Mouse (Mus musculus) MEL (cell line): Measurements from ENCODE around the gene Clmp. TPM values are rescaled to one million over a fixed set of nuclear protein-coding genes. Genes with fewer than 3 reads are reported as not detected.

Experiments used
- DNase-seq: peaks from one replicate; pipeline ENCODE4 v3.0.0; 2011; ENCODE audit warnings: low read depth, low spot score
- H3K27ac ChIP-seq: 2 replicates; pipeline ENCODE4 v1.5.1; 2012; ENCODE audit warnings: low read depth, mild to moderate bottlenecking, control low read depth, low read length, moderate library complexity; ENCODE audit not compliant: control insufficient read depth
- H3K27me3 ChIP-seq, 2 experiments: fragments of 150-350 bp in 1 of 2; sonication (generic) in 1 of 2; 2 replicates each; pipeline ENCODE4 v1.6.1; 2012; ENCODE audit warnings: low read length in 2 of 2, mild to moderate bottlenecking in 2 of 2, improper control_type of control experiment in 1 of 2, moderate library complexity in 1 of 2; ENCODE audit not compliant: insufficient read depth in 2 of 2, control insufficient read depth in 1 of 2
- H3K36me3 ChIP-seq, 2 experiments: 2 replicates each; pipeline ENCODE4 v1.6.1; 2012 to 2014; ENCODE audit warnings: low read length in 2 of 2, improper control_type of control experiment in 1 of 2, inconsistent platforms in 1 of 2, mild to moderate bottlenecking in 1 of 2; ENCODE audit not compliant: insufficient read depth in 2 of 2, control insufficient read depth in 1 of 2
- H3K4me1 ChIP-seq, 2 experiments: fragments of 150-350 bp in 1 of 2; sonication (generic) in 1 of 2; 2 replicates each; pipeline ENCODE4 v1.6.1; 2012; ENCODE audit warnings: low read length in 2 of 2, improper control_type of control experiment in 1 of 2, mild to moderate bottlenecking in 1 of 2; ENCODE audit not compliant: insufficient read depth in 2 of 2, control insufficient read depth in 1 of 2
- H3K4me3 ChIP-seq, 2 experiments: fragments of 150-350 bp in 1 of 2; sonication (generic) in 1 of 2; 2 replicates each; pipeline ENCODE4 v1.5.1; 2012; ENCODE audit warnings: low read depth in 2 of 2, low read length in 2 of 2, mild to moderate bottlenecking in 2 of 2, moderate library complexity in 2 of 2, control low read depth in 1 of 2, improper control_type of control experiment in 1 of 2; ENCODE audit not compliant: control insufficient read depth in 1 of 2, insufficient read depth in 1 of 2
- H3K79me2 ChIP-seq: 2 replicates; pipeline ENCODE4 v1.6.1; 2012; ENCODE audit warnings: mild to moderate bottlenecking, low read length, moderate library complexity; ENCODE audit not compliant: control insufficient read depth, poor library complexity, insufficient read depth
- H3K9ac ChIP-seq: 2 replicates; pipeline ENCODE4 v1.6.1; 2012; ENCODE audit warnings: low read depth, mild to moderate bottlenecking, control low read depth, low read length, moderate library complexity; ENCODE audit not compliant: control insufficient read depth, poor library complexity, severe bottlenecking
- H3K9me3 ChIP-seq: fragments of 150-350 bp; sonication (generic); replicated peaks from 2 replicates; pipeline ENCODE4 v1.6.1; 2012; ENCODE audit warnings: mild to moderate bottlenecking, low read length, improper control_type of control experiment, moderate library complexity; ENCODE audit not compliant: insufficient read depth
- BHLHE40 ChIP-seq: IDR thresholded peaks from 2 replicates; pipeline ENCODE4 v1.6.1; 2012; ENCODE audit warnings: low read depth, mild to moderate bottlenecking, inconsistent platforms, low read length, improper control_type of control experiment, borderline replicate concordance
- CHD1 ChIP-seq: IDR thresholded peaks from 2 replicates; pipeline ENCODE4 v1.6.1; 2012; ENCODE audit warnings: low read depth, mild to moderate bottlenecking, inconsistent platforms, low read length, improper control_type of control experiment
- CHD2 ChIP-seq: IDR thresholded peaks from 2 replicates; pipeline ENCODE4 v1.6.1; 2011; ENCODE audit warnings: low read length, improper control_type of control experiment
- CTCF ChIP-seq, 3 experiments: IDR thresholded peaks in 2 of 3; conservative IDR thresholded peaks in 1 of 3; 2 replicates each; pipeline ENCODE4 v1.5.1; 2011 to 2012; ENCODE audit warnings: low read length in 3 of 3, low read depth in 2 of 3, mild to moderate bottlenecking in 2 of 3, improper control_type of control experiment in 1 of 3, inconsistent platforms in 1 of 3, mixed read lengths in 1 of 3, moderate library complexity in 1 of 3; ENCODE audit not compliant: control insufficient read depth in 1 of 3, insufficient read depth in 1 of 3, poor library complexity in 1 of 3, severe bottlenecking in 1 of 3
- E2F4 ChIP-seq: IDR thresholded peaks from 2 replicates; pipeline ENCODE4 v1.6.1; 2011; ENCODE audit warnings: low read depth, low read length, improper control_type of control experiment, borderline replicate concordance
- GABPA ChIP-seq: IDR thresholded peaks from 2 replicates; pipeline ENCODE4 v1.6.1; 2012; ENCODE audit warnings: low read depth, mild to moderate bottlenecking, inconsistent platforms, low read length, improper control_type of control experiment, moderate library complexity
- GATA1 ChIP-seq: IDR thresholded peaks from 2 replicates; pipeline ENCODE4 v1.6.1; 2011; ENCODE audit warnings: low read depth, low read length, improper control_type of control experiment
- HCFC1 ChIP-seq: IDR thresholded peaks from 2 replicates; pipeline ENCODE4 v1.6.1; 2012; ENCODE audit warnings: low read depth, mild to moderate bottlenecking, inconsistent platforms, low read length, improper control_type of control experiment, moderate library complexity
- JUND ChIP-seq: IDR thresholded peaks from 2 replicates; pipeline ENCODE4 v1.6.1; 2011; ENCODE audit warnings: low read depth, mild to moderate bottlenecking, improper control_type of control experiment, low read length
- KAT2A ChIP-seq: conservative IDR thresholded peaks from 2 replicates; pipeline ENCODE4 v1.6.1; 2012; ENCODE audit warnings: low read depth, low read length, improper control_type of control experiment, inconsistent platforms
- MAFK ChIP-seq: IDR thresholded peaks from 2 replicates; pipeline ENCODE4 v1.6.1; 2011; ENCODE audit warnings: low read depth, mild to moderate bottlenecking, low read length, improper control_type of control experiment, borderline replicate concordance
- MAX ChIP-seq: IDR thresholded peaks from 2 replicates; pipeline ENCODE4 v1.6.1; 2011; ENCODE audit warnings: low read length, improper control_type of control experiment
- MAZ ChIP-seq: IDR thresholded peaks from 2 replicates; pipeline ENCODE4 v1.6.1; 2012; ENCODE audit warnings: low read depth, mild to moderate bottlenecking, inconsistent platforms, low read length, improper control_type of control experiment
- MXI1 ChIP-seq: IDR thresholded peaks from 2 replicates; pipeline ENCODE4 v1.6.1; 2011; ENCODE audit warnings: mild to moderate bottlenecking, low read depth, low read length, improper control_type of control experiment
- MYB ChIP-seq: IDR thresholded peaks from 2 replicates; pipeline ENCODE4 v1.6.1; 2011; ENCODE audit warnings: mild to moderate bottlenecking, low read depth, low read length, improper control_type of control experiment
- MYC ChIP-seq: IDR thresholded peaks from 2 replicates; pipeline ENCODE4 v1.6.1; 2011; ENCODE audit warnings: low read depth, mild to moderate bottlenecking, low read length, improper control_type of control experiment, moderate library complexity
- NELFE ChIP-seq: IDR thresholded peaks from 2 replicates; pipeline ENCODE4 v1.6.1; 2011; ENCODE audit warnings: low read depth, low read length, improper control_type of control experiment
- NRF1 ChIP-seq: IDR thresholded peaks from 2 replicates; pipeline ENCODE4 v1.6.1; 2014; ENCODE audit warnings: low read depth, mild to moderate bottlenecking, inconsistent platforms, low read length, improper control_type of control experiment, moderate library complexity; ENCODE audit not compliant: poor library complexity, insufficient read depth, severe bottlenecking
- POLR2A ChIP-seq, 2 experiments: IDR thresholded peaks; 2 replicates each; pipeline ENCODE4 v1.6.1; 2011 to 2012; ENCODE audit warnings: low read length in 2 of 2, mild to moderate bottlenecking in 2 of 2, control low read depth in 1 of 2, improper control_type of control experiment in 1 of 2, low read depth in 1 of 2, moderate library complexity in 1 of 2; ENCODE audit not compliant: control insufficient read depth in 1 of 2, insufficient read depth in 1 of 2, poor library complexity in 1 of 2
- POLR2AphosphoS2 ChIP-seq: IDR thresholded peaks from 2 replicates; pipeline ENCODE4 v1.6.1; 2011; ENCODE audit warnings: low read length, improper control_type of control experiment
- RAD21 ChIP-seq: IDR thresholded peaks from 2 replicates; pipeline ENCODE4 v1.6.1; 2011; ENCODE audit warnings: mild to moderate bottlenecking, low read depth, low read length, improper control_type of control experiment
- RCOR1 ChIP-seq: IDR thresholded peaks from 2 replicates; pipeline ENCODE4 v1.6.1; 2012; ENCODE audit warnings: low read depth, mild to moderate bottlenecking, inconsistent platforms, low read length, improper control_type of control experiment
- TAL1 ChIP-seq: IDR thresholded peaks from 2 replicates; pipeline ENCODE4 v1.6.1; 2012; ENCODE audit warnings: mild to moderate bottlenecking, inconsistent platforms, low read length, moderate library complexity, mixed read lengths
- TBP ChIP-seq: IDR thresholded peaks from 2 replicates; pipeline ENCODE4 v1.8.0; 2011; ENCODE audit warnings: low read depth, low read length, improper control_type of control experiment
- TCF12 ChIP-seq: IDR thresholded peaks from 2 replicates; pipeline ENCODE4 v1.6.1; 2014; ENCODE audit warnings: low read depth, mild to moderate bottlenecking, inconsistent platforms, low read length, improper control_type of control experiment, moderate library complexity
- UBTF ChIP-seq: IDR thresholded peaks from 2 replicates; pipeline ENCODE4 v1.6.1; 2012; ENCODE audit warnings: low read depth, mild to moderate bottlenecking, inconsistent platforms, low read length, improper control_type of control experiment, moderate library complexity, borderline replicate concordance; ENCODE audit not compliant: insufficient read depth
- USF1 ChIP-seq: IDR thresholded peaks from 2 replicates; pipeline ENCODE4 v1.6.1; 2014; ENCODE audit warnings: low read depth, mild to moderate bottlenecking, inconsistent platforms, low read length, improper control_type of control experiment, moderate library complexity
- USF2 ChIP-seq, 2 experiments: IDR thresholded peaks; 2 replicates each; pipeline ENCODE4 v1.6.1; 2011 to 2012; ENCODE audit warnings: improper control_type of control experiment in 2 of 2, low read length in 2 of 2, borderline replicate concordance in 1 of 2, inconsistent platforms in 1 of 2, low read depth in 1 of 2, mild to moderate bottlenecking in 1 of 2; ENCODE audit not compliant: insufficient read depth in 1 of 2
- ZKSCAN1 ChIP-seq: IDR thresholded peaks from 2 replicates; pipeline ENCODE4 v1.6.1; 2012; ENCODE audit warnings: low read depth, mild to moderate bottlenecking, inconsistent platforms, low read length, improper control_type of control experiment, moderate library complexity
- ZMIZ1 ChIP-seq: IDR thresholded peaks from 2 replicates; pipeline ENCODE4 v1.6.1; 2012; ENCODE audit warnings: low read depth, mild to moderate bottlenecking, inconsistent platforms, low read length, improper control_type of control experiment, moderate library complexity
- polyA plus RNA-seq, 2 experiments: library from polyadenylated mRNA; stranded (reverse) in 1 of 2; unstranded in 1 of 2; fragments of >175 nt in 1 of 2; fragments of >200 nt in 1 of 2; gene quantifications; 2 replicates each; pipeline versions ENCODE4 v1.2.1 to v1.2.4; 2012; ENCODE audit warnings: low replicate concordance in 2 of 2, low read depth in 1 of 2; ENCODE audit not compliant: insufficient read length in 2 of 2, insufficient read depth in 1 of 2, missing spikeins in 1 of 2
- total RNA-seq: library from RNA; depleted of rRNA; stranded (reverse); fragments of 300-350 nt; gene quantifications from 2 replicates; pipeline ENCODE4 v1.2.3, GENCODE M21; 2012

The Clmp gene
- total and polyA plus RNA-seq, 3 experiments, result not detected

DNA sequence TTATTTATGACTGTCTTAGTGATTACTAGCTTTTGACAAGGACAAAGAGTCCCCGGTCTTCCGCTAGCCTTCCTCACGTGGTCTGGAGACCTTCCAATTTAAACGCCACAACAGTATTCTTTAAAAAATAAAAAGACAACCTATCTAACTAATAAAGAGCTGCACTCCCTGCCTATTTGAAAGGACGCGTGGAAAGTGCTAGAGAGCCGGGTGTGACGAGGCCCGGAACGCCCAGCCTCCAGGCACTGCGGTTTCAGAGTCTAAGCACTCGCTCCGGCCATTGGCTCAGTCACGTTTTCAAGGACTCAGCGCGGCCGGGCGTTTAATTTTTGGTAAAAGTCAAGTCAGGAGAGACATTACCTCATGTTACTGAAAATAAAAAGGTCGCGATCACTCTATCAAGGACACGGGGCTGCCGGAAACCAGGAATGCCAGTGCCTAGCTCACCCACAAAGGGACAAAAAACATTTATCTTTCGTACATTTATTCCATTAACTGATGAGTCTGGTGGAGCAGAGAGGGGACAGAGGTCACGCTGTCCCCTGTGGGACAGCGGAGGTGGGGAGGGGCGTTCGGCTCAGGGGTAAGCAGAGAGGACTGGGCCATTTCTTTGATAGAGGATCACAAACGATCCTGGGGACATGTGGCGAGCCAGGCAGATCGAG, 114.2 kb downstream of the Clmp start (continued):
- TF ChIP-seq RAD21 (no peak), GABPA (no peak), TAL1 (no peak)
- TF ChIP-seq, all 39 proteins: peak for 16

DNA sequence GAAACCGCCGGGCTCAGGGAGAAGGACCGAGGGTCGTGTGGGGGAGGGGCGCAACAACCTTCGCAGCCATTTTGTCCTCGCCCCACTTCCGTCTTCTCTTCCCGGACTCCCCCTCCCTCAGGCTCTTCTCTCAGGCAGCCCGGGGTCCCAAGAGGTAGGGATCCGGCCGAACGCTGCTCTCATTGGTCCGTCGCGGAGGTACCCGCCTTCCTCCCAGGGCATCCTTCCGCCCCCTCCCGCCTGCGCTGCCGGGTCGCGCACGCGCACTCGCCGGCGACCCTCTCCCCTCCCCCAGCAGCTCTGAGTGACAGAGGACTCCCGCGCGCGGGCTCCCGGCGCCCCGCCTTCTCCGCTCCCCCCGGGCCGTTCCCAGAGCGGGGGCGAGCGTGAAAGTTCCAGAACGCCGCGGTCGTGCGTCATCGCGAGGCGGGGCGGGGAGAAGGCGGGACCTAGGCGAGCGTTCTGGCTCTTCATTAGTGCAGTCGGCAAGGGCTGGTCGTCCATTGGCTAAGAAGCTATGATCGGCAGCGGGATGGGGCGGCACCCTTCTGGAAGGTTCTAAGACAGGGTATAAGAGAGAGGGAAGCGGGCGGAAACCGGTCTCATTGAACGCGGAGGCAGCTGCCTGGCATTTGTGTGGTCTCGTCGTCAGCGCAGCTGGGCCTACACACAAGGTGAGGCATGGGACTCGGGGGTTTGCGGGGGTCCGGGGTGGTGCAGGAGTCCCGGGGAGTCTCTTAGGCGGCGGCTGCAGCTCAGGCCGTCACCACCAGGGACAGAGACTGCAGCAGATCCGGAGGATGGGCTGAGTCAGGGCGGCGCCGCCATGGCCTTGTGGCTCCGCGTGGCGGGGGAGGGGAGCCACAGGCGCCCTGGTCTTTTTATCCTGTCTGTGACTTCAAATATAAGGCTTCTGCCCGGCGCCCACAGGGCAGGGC, 115.2 kb downstream of the Clmp start, which contains the start of gene Hspa8:
Gene Hspa8 (plus strand): TSS at position 310 of the 938 bp plus-strand sequence.
- Histone ChIP-seq H3K79me2 (peaks cover 36% of the 10 kb centered on the region), H3K27ac (peak within 1 kb of the TSS; percentile 100), H3K9ac (peak within 1 kb of the TSS; percentile 100), H3K36me3 (peaks cover 2 to 19% of the 10 kb centered on the region in 2 experiments; a peak in 3 of 4 replicates), H3K27me3 (no peaks in the 10 kb centered on the region), H3K9me3 (no peaks in the 10 kb centered on the region), H3K4me3 (peak within 1 kb of the TSS; percentile 61 to 97), H3K4me1 (peaks cover 0 to 14% of the 10 kb centered on the region in 2 experiments; a peak in 2 of 4 replicates)
- DNase-seq, result peak; percentile 99
- TF ChIP-seq CHD1, result no peak
- no peak; the same call in 1 of the 2 replicates for TF ChIP-seq UBTF
- no peak for TF ChIP-seq MAFK
- TF ChIP-seq MYC, result no peak; the same call in 1 of the 2 replicates
- peak; percentile 99 for TF ChIP-seq ZMIZ1
- peak; percentile 55 for TF ChIP-seq TCF12
- TF ChIP-seq CTCF (IDR thresholded peaks at IDR 0.05 in 2 of 3, conservative IDR thresholded peaks at IDR 0.05 in 1 of 3; ENCODE audit: control insufficient read depth in 1 of 3, insufficient read depth in 1 of 3, low read depth in 2 of 3, low read length in 3 of 3, poor library complexity in 1 of 3, severe bottlenecking in 1 of 3), result 0 out of 6 replicates have a peak, but pooled peaks of 1 of the 3 experiments have one; percentile 8
- no peak for TF ChIP-seq GATA1
- no peak for TF ChIP-seq GABPA
- TF ChIP-seq JUND, result no peak
- peak; percentile 98 for TF ChIP-seq POLR2AphosphoS2
- peak; percentile 86 for TF ChIP-seq NRF1
- no peak for TF ChIP-seq RAD21
- no peak; the same call in 1 of the 2 replicates for TF ChIP-seq BHLHE40
- TF ChIP-seq USF2 (IDR thresholded peaks at IDR 0.05; ENCODE audit: borderline replicate concordance in 1 of 2, insufficient read depth in 1 of 2, low read depth in 1 of 2, low read length in 2 of 2), result no peak
- no peak for TF ChIP-seq RCOR1
- TF ChIP-seq MAX, result no peak; the same call in 1 of the 2 replicates
- TF ChIP-seq ZKSCAN1, result no peak
- peak; percentile 17; the same call in 1 of the 2 replicates for TF ChIP-seq MXI1
- peak; percentile 94; the same call in 1 of the 2 replicates for TF ChIP-seq E2F4
- TF ChIP-seq MAZ, result peak; percentile 97
- TF ChIP-seq POLR2A (IDR thresholded peaks at IDR 0.05; ENCODE audit: control insufficient read depth in 1 of 2, insufficient read depth in 1 of 2, low read depth in 1 of 2, low read length in 2 of 2, poor library complexity in 1 of 2), result peak; percentile 96 to 98
- peak; percentile 9; the same call in 1 of the 2 replicates for TF ChIP-seq CHD2
- TF ChIP-seq NELFE, result peak; percentile 100
- no peak for TF ChIP-seq MYB
- TF ChIP-seq KAT2A, result no peak; the same call in 1 of the 2 replicates
- TF ChIP-seq HCFC1, result peak; percentile 76
- TF ChIP-seq TBP, result peak; percentile 98
- no peak for TF ChIP-seq TAL1
- no peak for TF ChIP-seq USF1
